Mouse (Mus musculus): ENCODE measurements around the gene Ankib1. TPM values are rescaled to one million over a fixed set of nuclear protein-coding genes. Genes with fewer than 3 reads are reported as not detected.
A peak's percentile ranks its signal among the peaks of the same experiment; 100 is the strongest.

The Ankib1 gene
- 9.5 TPM for polyA plus RNA-seq (2012; fragmentation: generic; extraction: Trizol)
- long read RNA-seq, experiment 1, partial matches to known transcripts, result 2 of 4 reads
- long read RNA-seq, experiment 1, other reads (novel, unspliced or antisense), result 2 of 4 reads
- long read RNA-seq, experiment 2, full-length matches to known transcripts, result 5 of 31 reads
- long read RNA-seq, experiment 2, partial matches to known transcripts, result 9 of 31 reads
- long read RNA-seq, experiment 2, other reads (novel, unspliced or antisense), result 17 of 31 reads

GRCm38 (mm10) chr5:3802433-3803291, at the start of gene Ankib1, which contains the start of gene Krit1:
Gene Ankib1 (minus strand): TSS chr5:3802925.
Gene Krit1 (plus strand): TSS chr5:3803184.
- Histone ChIP-seq H3K27me3 (ENCODE audit: control insufficient read depth, insufficient read depth, insufficient read length) (no peaks in the 10 kb centered on the region), H3K79me3 (ENCODE audit: low read depth) (peaks cover 67% of the 10 kb centered on the region), H3K4me3 (ENCODE audit: insufficient read depth, poor library complexity, severe bottlenecking) (peak within 1 kb of the TSS; percentile 86), H3ac (ENCODE audit: control insufficient read depth, insufficient read length, low read depth) (peak within 1 kb of the TSS; percentile 75), H3K79me2 (ENCODE audit: control insufficient read depth, insufficient read depth) (peaks cover 98% of the 10 kb centered on the region), H3K36me3 (ENCODE audit: control insufficient read depth, insufficient read depth) (peaks cover 13% of the 10 kb centered on the region)
- TF ChIP-seq CTCF (IDR thresholded peaks at IDR 0.05; ENCODE audit: control insufficient read depth, insufficient read depth, insufficient read length), result peak; percentile 8
- no peak for TF ChIP-seq FOSL1 (IDR thresholded peaks at IDR 0.05; ENCODE audit: insufficient read depth, low read length, poor library complexity, severe bottlenecking)

- no peak within 1 kb of the TSS for H3ac ChIP-seq (ENCODE audit: control insufficient read depth, insufficient read length, low read depth)
- no peaks in the 10 kb centered on the region for H3K79me3 ChIP-seq (ENCODE audit: low read depth)
- no peaks in the 10 kb centered on the region for H3K79me2 ChIP-seq (ENCODE audit: control insufficient read depth, insufficient read depth)
- peaks cover 8% of the 10 kb centered on the region for H3K36me3 ChIP-seq (ENCODE audit: control insufficient read depth, insufficient read depth)
- no peak within 1 kb of the TSS for H3K4me3 ChIP-seq (ENCODE audit: insufficient read depth, poor library complexity, severe bottlenecking)
- no peaks in the 10 kb centered on the region for H3K27me3 ChIP-seq (ENCODE audit: control insufficient read depth, insufficient read depth, insufficient read length)
- TF ChIP-seq FOSL1 (IDR thresholded peaks at IDR 0.05; ENCODE audit: insufficient read depth, low read length, poor library complexity, severe bottlenecking) (no peak), MYOD1 (IDR thresholded peaks at IDR 0.05; ENCODE audit: control insufficient read depth, insufficient read length, low read depth) (no peak), USF1 (IDR thresholded peaks at IDR 0.05; ENCODE audit: low read depth) (no peak)
These were observed 42.3 kb upstream of the Ankib1 start, which contains the start of gene Lrrd1 for GRCm38 (mm10) chr5:3845026-3845425. Gene Lrrd1 (plus strand): TSS chr5:3845173.

GRCm38 (mm10) chr5:3834107-3834506, 31.4 kb upstream of the Ankib1 start:
- peaks cover 74% of the 10 kb centered on the region for H3K36me3 ChIP-seq (ENCODE audit: control insufficient read depth, insufficient read depth)
- no peak for TF ChIP-seq USF1 (IDR thresholded peaks at IDR 0.05; ENCODE audit: low read depth)
- TF ChIP-seq FOSL1 (IDR thresholded peaks at IDR 0.05; ENCODE audit: insufficient read depth, low read length, poor library complexity, severe bottlenecking), result no peak
- no peak for TF ChIP-seq MYOG (IDR thresholded peaks at IDR 0.05; ENCODE audit: control insufficient read depth, extremely low read depth, insufficient read length)
- no peak for TF ChIP-seq CEBPB (IDR thresholded peaks at IDR 0.05; ENCODE audit: low read depth)
- no peak for TF ChIP-seq MAX (IDR thresholded peaks at IDR 0.05)
- no peak for TF ChIP-seq CTCF (IDR thresholded peaks at IDR 0.05; ENCODE audit: control insufficient read depth, insufficient read depth, insufficient read length)
- no peak for TF ChIP-seq MYOD1 (IDR thresholded peaks at IDR 0.05; ENCODE audit: control insufficient read depth, insufficient read length, low read depth)
- no peaks in the 10 kb centered on the region for H3K79me3 ChIP-seq (ENCODE audit: low read depth)
- H3ac ChIP-seq (ENCODE audit: control insufficient read depth, insufficient read length, low read depth), result no peak overlapping the region
- no peaks in the 10 kb centered on the region for H3K27me3 ChIP-seq (ENCODE audit: control insufficient read depth, insufficient read depth, insufficient read length)
- no peaks in the 10 kb centered on the region for H3K79me2 ChIP-seq (ENCODE audit: control insufficient read depth, insufficient read depth)
- no peak overlapping the region for H3K4me3 ChIP-seq (ENCODE audit: insufficient read depth, poor library complexity, severe bottlenecking)

GRCm38 (mm10) chr5:3808472-3808871, 5.7 kb upstream of the Ankib1 start:
- Histone ChIP-seq H3K79me2 (ENCODE audit: control insufficient read depth, insufficient read depth) (peaks cover 51% of the 10 kb centered on the region), H3ac (ENCODE audit: control insufficient read depth, insufficient read length, low read depth) (no peak overlapping the region), H3K79me3 (ENCODE audit: low read depth) (peaks cover 37% of the 10 kb centered on the region), H3K4me3 (ENCODE audit: insufficient read depth, poor library complexity, severe bottlenecking) (no peak overlapping the region), H3K27me3 (ENCODE audit: control insufficient read depth, insufficient read depth, insufficient read length) (no peaks in the 10 kb centered on the region), H3K36me3 (ENCODE audit: control insufficient read depth, insufficient read depth) (peaks cover 49% of the 10 kb centered on the region)
- TF ChIP-seq MAX (IDR thresholded peaks at IDR 0.05) (no peak), MYOD1 (IDR thresholded peaks at IDR 0.05; ENCODE audit: control insufficient read depth, insufficient read length, low read depth) (no peak), CEBPB (IDR thresholded peaks at IDR 0.05; ENCODE audit: low read depth) (no peak), CTCF (IDR thresholded peaks at IDR 0.05; ENCODE audit: control insufficient read depth, insufficient read depth, insufficient read length) (no peak), MYOG (IDR thresholded peaks at IDR 0.05; ENCODE audit: control insufficient read depth, extremely low read depth, insufficient read length) (no peak), USF1 (IDR thresholded peaks at IDR 0.05; ENCODE audit: low read depth) (no peak), FOSL1 (IDR thresholded peaks at IDR 0.05; ENCODE audit: insufficient read depth, low read length, poor library complexity, severe bottlenecking) (no peak)

GRCm38 (mm10) chr5:3803292-3804165, 804 bp upstream of the Ankib1 start:
- no peak for TF ChIP-seq CTCF (IDR thresholded peaks at IDR 0.05; ENCODE audit: control insufficient read depth, insufficient read depth, insufficient read length)
- no peak for TF ChIP-seq MYOG (IDR thresholded peaks at IDR 0.05; ENCODE audit: control insufficient read depth, extremely low read depth, insufficient read length)
- TF ChIP-seq MYOD1 (IDR thresholded peaks at IDR 0.05; ENCODE audit: control insufficient read depth, insufficient read length, low read depth), result no peak
- no peak for TF ChIP-seq MAX (IDR thresholded peaks at IDR 0.05)
- TF ChIP-seq CEBPB (IDR thresholded peaks at IDR 0.05; ENCODE audit: low read depth), result no peak
- TF ChIP-seq FOSL1 (IDR thresholded peaks at IDR 0.05; ENCODE audit: insufficient read depth, low read length, poor library complexity, severe bottlenecking), result no peak
- no peak for TF ChIP-seq USF1 (IDR thresholded peaks at IDR 0.05; ENCODE audit: low read depth)
- Histone ChIP-seq H3K36me3 (ENCODE audit: control insufficient read depth, insufficient read depth) (peaks cover 14% of the 10 kb centered on the region), H3ac (ENCODE audit: control insufficient read depth, insufficient read length, low read depth) (peak overlapping the region; percentile 75), H3K79me2 (ENCODE audit: control insufficient read depth, insufficient read depth) (peaks cover 92% of the 10 kb centered on the region), H3K27me3 (ENCODE audit: control insufficient read depth, insufficient read depth, insufficient read length) (no peaks in the 10 kb centered on the region), H3K4me3 (ENCODE audit: insufficient read depth, poor library complexity, severe bottlenecking) (peak overlapping the region; percentile 86), H3K79me3 (ENCODE audit: low read depth) (peaks cover 68% of the 10 kb centered on the region)
